Mouse (Mus musculus) inflammation-experienced regulatory T-cells, adult 6 months (primary cell): ENCODE measurements around the gene Unc5c. TPM values are rescaled to one million over a fixed set of nuclear protein-coding genes. Genes with fewer than 3 reads are reported as not detected.

Experiments used
- ATAC-seq: one replicate; pipeline ENCODE4 v1.8.0; 2017
- polyA plus RNA-seq, 3 experiments: library from polyadenylated mRNA; unstranded; fragments of 100-300 nt; shearing (Covaris generic); gene quantifications; one replicate each; pipeline ENCODE4 v1.2.1; 2017

Gene Unc5c
- polyA plus RNA-seq, 3 experiments from 2014 or later, result not detected

GRCm38 (mm10) chr3:141719050-141719449, 254.0 kb downstream of the Unc5c start:
- no peak for ATAC-seq

- no peak for ATAC-seq
Measured at GRCm38 (mm10) chr3:141724499-141724898, 259.5 kb downstream of the Unc5c start.

- ATAC-seq, result no peak
Measured at GRCm38 (mm10) chr3:141725432-141725831, 260.4 kb downstream of the Unc5c start.

GRCm38 (mm10) chr3:141733844-141734243, 268.8 kb downstream of the Unc5c start:
- no peak for ATAC-seq

- no peak for ATAC-seq
Measured at GRCm38 (mm10) chr3:141735285-141735684, 270.3 kb downstream of the Unc5c start.

GRCm38 (mm10) chr3:141745322-141745721, 280.3 kb downstream of the Unc5c start:
- no peak for ATAC-seq

- ATAC-seq, result no peak
Measured at GRCm38 (mm10) chr3:141748694-141749381, 283.8 kb downstream of the Unc5c start.

- ATAC-seq, result no peak
Measured at GRCm38 (mm10) chr3:141752172-141752571, 287.2 kb downstream of the Unc5c start.

- ATAC-seq, result no peak
Measured at GRCm38 (mm10) chr3:141757259-141757658, 292.2 kb downstream of the Unc5c start.

- no peak for ATAC-seq
Measured at GRCm38 (mm10) chr3:141778411-141778919, 313.4 kb downstream of the Unc5c start.

- ATAC-seq, result no peak
Measured at GRCm38 (mm10) chr3:141779186-141779585, 314.2 kb downstream of the Unc5c start.

- no peak for ATAC-seq
Measured at GRCm38 (mm10) chr3:141782553-141782952, 317.5 kb downstream of the Unc5c start.

- ATAC-seq, result no peak
Measured at GRCm38 (mm10) chr3:141791026-141791780, 326.2 kb downstream of the Unc5c start.

- no peak for ATAC-seq
Measured at GRCm38 (mm10) chr3:141792106-141792505, 327.1 kb downstream of the Unc5c start.

- ATAC-seq, result no peak
Measured at GRCm38 (mm10) chr3:141793755-141794154, 328.7 kb downstream of the Unc5c start.

- no peak for ATAC-seq
Measured at GRCm38 (mm10) chr3:141794371-141794770, 329.4 kb downstream of the Unc5c start.

GRCm38 (mm10) chr3:141797372-141797771, 332.4 kb downstream of the Unc5c start:
- ATAC-seq, result no peak

- no peak for ATAC-seq
Measured at GRCm38 (mm10) chr3:141797789-141798188, 332.8 kb downstream of the Unc5c start.

GRCm38 (mm10) chr3:141804133-141804532, 339.1 kb downstream of the Unc5c start:
- no peak for ATAC-seq

- no peak for ATAC-seq
Measured at GRCm38 (mm10) chr3:141809581-141809980, 344.6 kb downstream of the Unc5c start.

GRCm38 (mm10) chr3:141810944-141811343, 345.9 kb downstream of the Unc5c start:
- no peak for ATAC-seq

GRCm38 (mm10) chr3:141811348-141811747, 346.3 kb downstream of the Unc5c start:
- ATAC-seq, result no peak

- ATAC-seq, result no peak
Measured at GRCm38 (mm10) chr3:141814776-141815175, 349.8 kb downstream of the Unc5c start.
